Mouse (Mus musculus): ENCODE results near the gene Taldo1. TPM values are rescaled to one million over a fixed set of nuclear protein-coding genes. Genes with fewer than 3 reads are reported as not detected.
A peak's percentile ranks its signal among the peaks of the same experiment; 100 is the strongest.
"Not testable (repeated sequence)": the region's sequence is repeated elsewhere in the genome, so short reads cannot be mapped to it uniquely, and the experiment has no call there.

The Taldo1 gene
- total RNA-seq, 2 experiments from 2014 or later, result 213 to 884 TPM

GRCm38 (mm10) chr7:141436523-141436892 is 44.5 kb downstream of the Taldo1 start:
- no peak for ATAC-seq (ENCODE audit: poor library complexity, severe bottlenecking)

- peak; percentile 84 for ATAC-seq (ENCODE audit: poor library complexity, severe bottlenecking)
These were observed 45.5 kb downstream of the Taldo1 start, which contains the start of gene Slc25a22 for GRCm38 (mm10) chr7:141437178-141438120. Gene Slc25a22, minus strand, starts transcription at chr7:141437892.

GRCm38 (mm10) chr7:141438201-141438968 is 46.4 kb downstream of the Taldo1 start:
- ATAC-seq (ENCODE audit: poor library complexity, severe bottlenecking), result no peak

GRCm38 (mm10) chr7:141439140-141439679 is 47.2 kb downstream of the Taldo1 start:
- ATAC-seq (ENCODE audit: poor library complexity, severe bottlenecking), result no peak

GRCm38 (mm10) chr7:141439811-141440210 is 47.8 kb downstream of the Taldo1 start:
- ATAC-seq (ENCODE audit: poor library complexity, severe bottlenecking), result no peak

GRCm38 (mm10) chr7:141440613-141441012 is 48.6 kb downstream of the Taldo1 start:
- ATAC-seq (ENCODE audit: poor library complexity, severe bottlenecking), result peak; percentile 28

GRCm38 (mm10) chr7:141441460-141441859 is 49.5 kb downstream of the Taldo1 start:
- ATAC-seq (ENCODE audit: poor library complexity, severe bottlenecking), result no peak

- ATAC-seq (ENCODE audit: poor library complexity, severe bottlenecking), result no peak
These were observed 50.2 kb downstream of the Taldo1 start for GRCm38 (mm10) chr7:141442199-141442598.

GRCm38 (mm10) chr7:141443081-141443821 is 51.3 kb downstream of the Taldo1 start:
- ATAC-seq (ENCODE audit: poor library complexity, severe bottlenecking), result no peak

GRCm38 (mm10) chr7:141443828-141444237 is 51.8 kb downstream of the Taldo1 start, which contains the start of gene Pidd1:
Gene Pidd1, minus strand, starts transcription at chr7:141444025.
- peak; percentile 53 for ATAC-seq (ENCODE audit: poor library complexity, severe bottlenecking)

GRCm38 (mm10) chr7:141446374-141446773 is 54.4 kb downstream of the Taldo1 start:
- not testable (repeated sequence) for ATAC-seq (ENCODE audit: poor library complexity, severe bottlenecking)

GRCm38 (mm10) chr7:141447110-141447991 is 55.4 kb downstream of the Taldo1 start, which contains the start of gene Rplp2:
Gene Rplp2, plus strand, starts transcription at chr7:141447370.
- peak; percentile 92 for ATAC-seq (ENCODE audit: poor library complexity, severe bottlenecking)

- no peak for ATAC-seq (ENCODE audit: poor library complexity, severe bottlenecking)
These were observed 59.9 kb downstream of the Taldo1 start for GRCm38 (mm10) chr7:141451928-141452327.

Other genes with a start within 250 kb of the Taldo1 start
- 70.5 and 86.8 TPM in 2 replicates for gene Rnh1, start 219.3 kb upstream of the Taldo1 start, total RNA-seq (2015)
- 74.2 and 94.3 TPM in 2 replicates for gene Rnh1, start 219.3 kb upstream of the Taldo1 start, total RNA-seq (2017)
- 29.0 and 40.0 TPM in 2 replicates for gene Hras, start 198.2 kb upstream of the Taldo1 start, total RNA-seq (2015)
- gene Hras, start 198.2 kb upstream of the Taldo1 start, total RNA-seq (2017), result 20.7 and 27.1 TPM in 2 replicates
- gene Lrrc56, start 198.0 kb upstream of the Taldo1 start, total RNA-seq (2015), result 2.1 and 2.2 TPM in 2 replicates
- 1.3 and 4.3 TPM in 2 replicates for gene Lrrc56, start 198.0 kb upstream of the Taldo1 start, total RNA-seq (2017)
- 0.36 TPM in 1 of 2 replicates, not detected in the other for gene Lmntd2, start 178.1 kb upstream of the Taldo1 start, total RNA-seq (2015)
- gene Lmntd2, start 178.1 kb upstream of the Taldo1 start, total RNA-seq (2017), result 0.04 TPM in 1 of 2 replicates, not detected in the other
- gene Rassf7, start 176.3 kb upstream of the Taldo1 start, total RNA-seq (2015), result 3.9 and 4.1 TPM in 2 replicates
- gene Rassf7, start 176.3 kb upstream of the Taldo1 start, total RNA-seq (2017), result 2.2 and 4.1 TPM in 2 replicates
- gene Phrf1, start 163.4 kb upstream of the Taldo1 start, total RNA-seq (2015), result 42.8 and 48.9 TPM in 2 replicates
- 48.7 and 63.5 TPM in 2 replicates for gene Phrf1, start 163.4 kb upstream of the Taldo1 start, total RNA-seq (2017)
- 42.6 and 50.5 TPM in 2 replicates for gene Irf7, start 125.7 kb upstream of the Taldo1 start, total RNA-seq (2015)
- 60.6 and 65.6 TPM in 2 replicates for gene Irf7, start 125.7 kb upstream of the Taldo1 start, total RNA-seq (2017)
- not detected in 2 replicates for gene Cdhr5, start 115.4 kb upstream of the Taldo1 start, total RNA-seq (2015)
- not detected in 2 replicates for gene Cdhr5, start 115.4 kb upstream of the Taldo1 start, total RNA-seq (2017)
- gene Sct, start 113.1 kb upstream of the Taldo1 start, total RNA-seq (2015), result not detected in 2 replicates
- not detected in 2 replicates for gene Sct, start 113.1 kb upstream of the Taldo1 start, total RNA-seq (2017)
- gene Drd4, start 100.2 kb upstream of the Taldo1 start, total RNA-seq (2015), result not detected in 2 replicates
- not detected in 2 replicates for gene Drd4, start 100.2 kb upstream of the Taldo1 start, total RNA-seq (2017)
- gene Deaf1, start 64.5 kb upstream of the Taldo1 start, total RNA-seq (2015), result 36.1 and 36.5 TPM in 2 replicates
- gene Deaf1, start 64.5 kb upstream of the Taldo1 start, total RNA-seq (2017), result 11.4 and 14.6 TPM in 2 replicates
- 11.8 and 12.0 TPM in 2 replicates for gene Tmem80, start 64.5 kb upstream of the Taldo1 start, total RNA-seq (2015)
- gene Tmem80, start 64.5 kb upstream of the Taldo1 start, total RNA-seq (2017), result 6.0 and 8.7 TPM in 2 replicates
- gene Eps8l2, start 53.3 kb upstream of the Taldo1 start, total RNA-seq (2015), result not detected in 2 replicates
- gene Eps8l2, start 53.3 kb upstream of the Taldo1 start, total RNA-seq (2017), result not detected in 2 replicates
- 22.8 and 26.4 TPM in 2 replicates for gene Gatd1, start 21.9 kb downstream of the Taldo1 start, total RNA-seq (2015)
- 12.9 and 13.1 TPM in 2 replicates for gene Gatd1, start 21.9 kb downstream of the Taldo1 start, total RNA-seq (2017)
- gene Cend1, start 37.3 kb downstream of the Taldo1 start, total RNA-seq (2015), result 0.18 TPM in 1 of 2 replicates, not detected in the other
- gene Cend1, start 37.3 kb downstream of the Taldo1 start, total RNA-seq (2017), result not detected in 2 replicates
- gene Slc25a22, start 45.7 kb downstream of the Taldo1 start, total RNA-seq (2015), result 14.6 and 15.0 TPM in 2 replicates
- gene Slc25a22, start 45.7 kb downstream of the Taldo1 start, total RNA-seq (2017), result 3.2 and 6.4 TPM in 2 replicates
- 7.1 and 8.1 TPM in 2 replicates for gene Pidd1, start 51.8 kb downstream of the Taldo1 start, total RNA-seq (2015)
- 6.1 and 10.5 TPM in 2 replicates for gene Pidd1, start 51.8 kb downstream of the Taldo1 start, total RNA-seq (2017)
- 1,660 and 1,825 TPM in 2 replicates for gene Rplp2, start 55.2 kb downstream of the Taldo1 start, total RNA-seq (2015)
- gene Rplp2, start 55.2 kb downstream of the Taldo1 start, total RNA-seq (2017), result 1,271 and 1,459 TPM in 2 replicates
- gene Pnpla2, start 63.0 kb downstream of the Taldo1 start, total RNA-seq (2015), result 31.2 and 34.5 TPM in 2 replicates
- gene Pnpla2, start 63.0 kb downstream of the Taldo1 start, total RNA-seq (2017), result 9.1 and 12.3 TPM in 2 replicates
- gene Cracr2b, start 68.9 kb downstream of the Taldo1 start, total RNA-seq (2015), result 1.6 and 1.8 TPM in 2 replicates
- gene Cracr2b, start 68.9 kb downstream of the Taldo1 start, total RNA-seq (2017), result 1.5 and 2.0 TPM in 2 replicates
- gene Cd151, start 75.2 kb downstream of the Taldo1 start, total RNA-seq (2015), result 13.3 and 16.8 TPM in 2 replicates
- 21.6 and 26.4 TPM in 2 replicates for gene Cd151, start 75.2 kb downstream of the Taldo1 start, total RNA-seq (2017)
- gene Polr2l, start 82.9 kb downstream of the Taldo1 start, total RNA-seq (2015), result 16.6 and 24.0 TPM in 2 replicates
- gene Polr2l, start 82.9 kb downstream of the Taldo1 start, total RNA-seq (2017), result 17.9 and 27.6 TPM in 2 replicates
- 1.4 and 1.5 TPM in 2 replicates for gene Tspan4, start 83.0 kb downstream of the Taldo1 start, total RNA-seq (2015)
- gene Tspan4, start 83.0 kb downstream of the Taldo1 start, total RNA-seq (2017), result 1.9 and 3.3 TPM in 2 replicates
- gene Chid1, start 147.7 kb downstream of the Taldo1 start, total RNA-seq (2015), result 8.0 and 8.4 TPM in 2 replicates
- 28.3 and 43.5 TPM in 2 replicates for gene Chid1, start 147.7 kb downstream of the Taldo1 start, total RNA-seq (2017)
- gene Ap2a2, start 170.0 kb downstream of the Taldo1 start, total RNA-seq (2015), result 42.0 and 48.3 TPM in 2 replicates
- 61.8 and 75.5 TPM in 2 replicates for gene Ap2a2, start 170.0 kb downstream of the Taldo1 start, total RNA-seq (2017)